Mouse (Mus musculus) lung, postnatal 25 days (tissue): ENCODE measurements around the gene Fkbp9.

Experiments used
- DNase-seq: peaks from one replicate; pipeline ENCODE4 v3.0.0; 2022; ENCODE audit warnings: low spot score

Fkbp9 gene

DNA sequence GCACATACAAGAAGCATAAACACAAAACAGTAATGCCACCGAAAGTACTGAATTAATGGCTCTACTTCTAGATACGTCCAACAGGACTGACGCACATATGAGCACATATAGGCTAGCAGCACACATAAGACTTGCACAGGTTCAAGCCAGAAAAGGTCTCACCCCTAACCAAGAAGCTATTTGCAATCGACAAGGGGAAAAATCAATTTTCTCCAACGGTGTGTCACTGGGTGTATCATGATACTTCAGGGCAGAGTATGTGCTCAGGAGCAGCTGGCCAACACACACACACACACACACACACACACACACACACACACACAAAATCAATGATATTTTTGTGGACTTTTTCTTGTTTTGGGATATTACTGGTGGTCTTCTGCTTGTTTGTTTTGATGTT is 73.6 kb downstream of the Fkbp9 start:
- no peak for DNase-seq

DNA sequence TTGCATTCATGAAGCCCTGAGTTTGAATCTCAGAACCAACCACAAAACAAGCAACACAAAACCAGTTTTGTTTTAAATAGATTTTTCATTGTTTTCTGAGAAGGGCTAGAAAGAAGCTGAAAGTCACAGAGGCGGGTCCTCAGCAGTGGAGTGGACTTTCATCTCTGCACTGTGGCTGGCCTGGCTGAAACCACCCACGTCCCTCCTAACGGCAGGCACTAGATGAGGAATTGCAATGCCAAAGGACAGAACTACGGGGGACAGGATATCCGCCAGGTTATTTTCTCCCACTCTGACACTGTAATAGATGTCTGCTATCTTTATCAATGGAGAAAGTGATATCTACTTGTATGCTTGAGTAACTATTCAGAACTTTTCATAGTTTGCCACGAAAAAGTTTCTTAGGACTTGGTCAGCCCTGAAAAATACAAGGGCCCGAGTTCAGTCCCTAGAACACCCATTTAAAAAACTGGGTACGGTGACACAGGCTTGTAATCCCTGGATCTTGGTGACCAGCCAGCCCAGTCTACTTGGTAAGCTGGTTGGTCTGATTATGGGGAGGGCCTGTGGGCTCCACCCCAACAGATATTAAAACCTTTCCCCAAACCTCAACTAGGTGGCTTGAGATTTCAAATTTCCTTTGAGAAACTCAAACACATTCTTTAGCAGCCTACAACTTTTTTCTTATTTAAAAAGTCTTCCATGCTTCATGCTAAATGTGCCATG is 74.4 kb downstream of the Fkbp9 start:
- no peak for DNase-seq

DNA sequence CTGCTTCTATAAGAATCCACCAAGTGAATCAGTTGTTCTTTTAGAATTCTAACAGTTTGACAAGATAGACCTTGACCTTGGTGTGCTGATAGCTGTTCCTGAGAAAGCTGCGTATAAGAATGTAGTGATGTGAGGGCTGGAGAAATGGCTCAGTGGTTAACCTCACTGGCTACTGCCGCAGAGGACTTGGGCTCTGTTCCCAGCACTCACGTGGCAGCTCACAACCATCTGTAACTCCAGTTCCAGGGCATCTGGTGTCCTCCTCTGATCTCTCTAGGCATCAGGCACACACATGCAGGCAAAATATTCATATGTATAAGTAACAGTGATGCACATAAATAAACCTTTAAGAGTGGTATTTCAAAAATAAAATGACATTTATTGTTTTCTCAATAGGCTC is 76.1 kb downstream of the Fkbp9 start:
- no peak for DNase-seq

DNA sequence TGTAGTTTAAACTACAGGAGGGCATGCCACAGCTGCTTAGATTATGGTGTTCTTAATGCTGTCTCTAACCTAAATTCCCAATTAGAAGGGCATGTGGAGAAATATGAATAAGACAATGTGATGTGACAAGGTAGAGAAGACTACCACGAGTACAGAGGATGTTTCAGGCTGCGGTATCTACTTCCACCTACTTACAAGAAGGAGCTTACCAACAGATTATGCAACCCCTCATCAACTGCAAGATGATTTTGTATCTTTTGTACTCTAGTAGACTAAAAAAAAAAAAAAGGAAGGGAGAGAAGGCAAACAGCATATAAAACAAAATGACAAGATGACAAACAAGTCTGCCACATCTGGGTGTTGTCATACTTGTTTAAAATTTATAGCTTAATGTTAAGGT is 76.5 kb downstream of the Fkbp9 start:
- DNase-seq, result no peak

DNA sequence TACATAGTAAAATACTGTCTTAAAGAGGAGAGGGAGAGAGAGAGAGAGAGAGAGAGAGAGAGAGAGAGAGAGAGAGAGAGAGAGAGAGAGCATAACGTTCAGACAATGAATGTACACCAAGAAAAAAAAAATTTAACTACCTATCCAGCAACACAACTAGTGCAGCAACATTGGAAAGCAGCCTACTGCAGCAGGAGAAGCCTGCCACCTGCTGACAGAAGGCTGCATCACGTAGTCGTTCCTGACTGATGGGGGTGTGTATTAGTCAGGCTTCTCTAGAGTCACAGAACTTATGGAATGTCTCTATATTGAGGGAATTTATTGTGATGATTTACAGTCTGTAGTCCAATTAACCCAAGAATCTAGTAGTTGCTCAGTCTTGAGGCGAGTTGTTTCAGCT is 77.1 kb downstream of the Fkbp9 start:
- DNase-seq, result peak; percentile 67

DNA sequence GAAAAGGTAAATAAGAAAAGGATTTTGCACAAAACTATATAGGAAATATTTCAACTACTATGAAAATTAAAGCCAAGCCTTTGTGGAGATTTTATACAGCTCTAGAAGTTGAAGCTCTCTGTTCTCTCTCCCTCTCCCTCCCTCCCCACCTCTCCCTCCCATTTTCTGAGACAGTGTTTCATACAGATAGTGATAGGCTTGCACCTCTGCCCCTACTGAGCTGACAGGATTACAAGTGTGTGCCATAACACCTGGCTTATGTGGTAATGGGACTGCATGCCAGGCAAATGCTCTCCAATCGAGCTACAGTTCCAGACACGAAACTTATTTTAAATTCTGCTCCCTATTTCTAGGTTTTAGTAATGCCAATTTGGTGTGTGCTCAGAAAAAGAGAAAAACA is 79.1 kb downstream of the Fkbp9 start:
- DNase-seq, result no peak

DNA sequence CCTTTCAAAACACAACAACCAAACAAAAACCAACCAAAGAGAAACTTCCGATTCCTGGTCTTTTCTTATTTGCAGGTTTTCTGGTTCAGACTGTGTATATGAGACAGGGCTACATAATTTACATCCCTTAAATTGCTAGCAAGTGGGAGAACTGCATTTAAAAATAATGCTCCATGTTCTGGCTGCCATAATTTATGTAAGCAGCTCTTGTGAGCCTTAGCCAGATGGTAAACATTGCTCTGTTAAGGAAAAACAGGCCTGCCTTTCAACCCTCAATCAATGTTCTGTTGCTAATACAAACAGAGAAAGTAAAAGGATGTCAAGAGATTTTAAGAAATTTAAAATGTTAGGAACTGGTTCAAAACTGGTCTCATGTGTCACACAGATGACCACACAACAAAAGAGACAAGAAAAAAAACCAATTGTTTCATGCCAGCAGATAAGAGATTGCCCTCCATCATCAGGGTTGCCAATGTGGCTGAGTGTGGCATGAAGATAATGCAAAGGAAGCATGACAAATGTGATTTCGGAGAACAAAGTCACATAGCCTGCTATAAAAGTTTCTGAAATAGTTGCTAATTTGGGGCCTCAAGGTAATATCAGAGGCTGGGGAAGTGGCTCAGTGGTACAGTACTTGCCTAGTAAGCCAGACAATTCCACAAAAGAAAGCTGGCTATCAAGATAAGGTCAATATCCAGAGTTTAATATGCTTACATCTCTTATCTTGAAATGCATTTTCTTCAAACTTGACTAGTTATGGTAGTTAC is 81.4 kb downstream of the Fkbp9 start:
- no peak for DNase-seq

DNA sequence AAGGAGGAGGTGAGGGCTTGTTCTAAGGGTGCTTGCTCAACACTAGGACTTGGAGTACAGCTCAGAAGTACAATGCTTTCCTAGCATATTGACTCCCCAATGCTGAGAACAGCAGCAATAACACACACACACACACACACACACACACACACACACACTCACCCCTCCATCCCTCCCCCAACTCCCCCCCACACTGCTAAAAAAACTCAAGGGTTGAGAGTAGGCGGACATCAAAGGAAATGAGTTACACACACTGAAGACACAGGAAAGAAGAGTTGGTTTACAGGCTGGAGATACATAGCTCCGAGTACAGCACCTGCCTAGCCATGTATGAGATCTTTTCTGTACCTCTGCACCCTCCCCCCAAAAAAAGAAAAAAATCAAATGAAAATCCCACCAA is 84.4 kb downstream of the Fkbp9 start:
- DNase-seq, result no peak

DNA sequence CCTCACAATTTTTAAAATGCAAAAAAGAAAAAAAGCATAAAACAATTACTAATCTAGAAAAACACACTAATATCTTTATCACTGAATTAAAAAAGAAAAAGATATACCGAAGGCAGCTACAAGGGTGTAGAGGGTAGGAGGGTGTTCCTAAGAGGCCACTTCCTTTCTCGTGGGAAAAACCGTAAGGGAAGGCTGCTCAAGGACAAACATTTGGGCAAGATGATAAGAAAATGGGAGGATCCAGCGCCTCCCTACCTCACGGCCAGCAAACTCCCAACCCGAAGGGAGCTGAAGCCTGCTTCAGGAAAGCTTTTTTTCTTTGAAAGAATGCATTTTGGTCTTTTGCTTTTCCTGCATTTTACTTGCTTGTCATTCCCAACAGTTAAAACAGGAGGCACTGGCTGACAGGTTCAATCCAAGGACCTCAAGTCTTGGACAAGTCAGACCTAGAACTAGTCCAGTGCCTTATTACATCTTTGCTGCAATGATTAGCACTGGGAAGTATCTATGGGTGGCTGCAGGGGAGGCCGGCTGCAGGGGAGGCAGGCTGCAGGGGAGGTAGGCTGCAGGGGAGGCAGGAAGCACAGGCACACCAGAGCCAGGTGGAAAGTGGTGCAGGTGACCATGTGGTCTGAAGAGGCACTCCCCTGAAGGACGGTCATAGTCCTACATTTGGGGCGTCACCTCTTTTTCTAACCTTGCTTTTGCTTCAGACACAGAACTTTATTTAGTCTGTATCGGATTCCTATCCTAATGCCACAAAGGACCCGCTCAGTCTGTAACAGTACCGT is 85.9 kb downstream of the Fkbp9 start:
- no peak for DNase-seq

DNA sequence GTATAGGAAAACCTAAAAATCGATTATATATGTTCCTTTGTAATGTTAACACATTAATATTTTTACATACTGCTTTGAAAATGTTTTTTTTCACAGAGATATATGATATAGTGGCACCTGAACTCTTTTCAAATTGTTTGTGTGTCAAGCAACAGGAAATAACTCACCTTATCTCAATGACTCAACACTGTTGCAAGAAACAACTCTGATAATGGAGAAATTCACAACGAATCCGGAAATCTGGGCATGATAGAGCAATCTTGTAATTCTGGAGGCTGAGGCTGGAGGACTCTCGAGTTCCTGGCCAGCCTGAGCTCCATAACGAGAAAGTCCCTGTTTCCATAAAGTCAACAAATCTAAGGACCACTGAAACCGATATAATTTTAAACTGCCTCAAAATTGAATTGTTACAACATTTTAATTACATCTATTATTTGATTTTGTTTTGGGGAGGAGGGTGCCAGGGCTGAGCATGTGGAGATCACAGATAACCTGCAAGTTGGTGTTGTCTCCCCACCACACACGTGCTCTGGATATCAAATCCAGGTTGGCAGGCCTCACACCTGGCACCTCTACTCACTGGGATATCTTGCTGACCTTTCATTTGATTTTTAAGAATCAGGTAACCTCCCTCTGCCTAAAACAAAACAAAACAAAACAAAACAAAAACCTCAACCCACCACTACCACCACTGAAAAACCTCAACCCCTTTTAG is 87.6 kb downstream of the Fkbp9 start:
- no peak for DNase-seq

DNA sequence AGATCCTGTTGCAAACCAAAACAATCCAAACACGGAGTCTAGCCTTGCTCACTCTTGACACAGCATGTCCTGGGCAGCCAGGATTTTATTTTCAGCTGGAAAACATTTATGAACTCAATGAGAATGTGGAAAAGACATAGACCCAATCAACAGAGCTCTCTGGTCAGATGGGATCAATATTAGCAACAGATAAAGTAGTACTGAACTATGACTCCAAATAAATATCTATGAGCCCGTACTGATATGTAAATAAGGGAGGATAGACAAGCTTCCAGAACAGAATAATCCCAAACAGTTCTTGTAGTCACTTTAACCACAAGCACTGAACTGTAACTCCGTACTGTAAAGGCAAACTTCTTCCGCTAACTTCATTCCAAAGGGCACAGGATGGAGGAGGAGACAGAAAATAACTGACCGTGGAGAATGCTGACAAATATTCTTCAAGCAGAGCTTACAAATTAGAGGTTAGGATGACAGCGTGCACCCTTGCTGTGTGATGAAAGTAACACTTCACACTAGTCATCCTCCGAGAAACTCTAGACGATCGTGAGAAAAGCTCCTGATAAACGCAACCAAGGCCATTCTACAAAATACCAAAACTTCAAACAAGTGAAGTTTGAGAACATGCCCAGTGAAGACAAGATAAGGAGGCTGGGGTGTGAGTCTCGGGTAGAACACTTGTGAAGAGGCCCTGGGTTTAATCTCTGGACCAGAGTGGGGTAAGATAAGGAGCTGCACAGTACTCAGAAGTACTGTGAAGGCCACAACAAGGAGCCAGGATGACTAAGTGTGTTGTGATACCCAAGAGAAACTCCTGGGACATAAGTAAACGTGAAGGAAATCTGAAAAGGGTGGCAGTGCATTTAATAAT is 88.6 kb downstream of the Fkbp9 start:
- no peak for DNase-seq

DNA sequence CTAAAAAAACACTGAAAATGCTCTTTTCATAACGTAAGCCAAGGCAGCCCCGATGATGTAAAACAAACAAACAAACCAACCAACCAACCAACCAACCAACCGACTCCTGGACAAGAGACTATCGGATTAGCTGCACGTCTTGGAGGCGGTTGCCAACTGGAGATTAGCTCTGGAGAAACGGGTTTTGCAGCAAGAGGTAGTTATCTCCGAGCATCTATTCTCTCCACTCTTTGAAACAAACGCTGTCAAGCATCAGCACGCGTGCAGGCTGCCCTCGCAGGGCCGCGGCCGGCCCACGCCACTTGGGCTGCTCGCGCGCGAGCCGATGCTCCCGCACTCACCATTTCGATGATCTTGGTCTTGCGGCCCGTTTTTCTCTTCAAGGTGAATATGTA is 91.5 kb downstream of the Fkbp9 start:
- peak; percentile 20 for DNase-seq

DNA sequence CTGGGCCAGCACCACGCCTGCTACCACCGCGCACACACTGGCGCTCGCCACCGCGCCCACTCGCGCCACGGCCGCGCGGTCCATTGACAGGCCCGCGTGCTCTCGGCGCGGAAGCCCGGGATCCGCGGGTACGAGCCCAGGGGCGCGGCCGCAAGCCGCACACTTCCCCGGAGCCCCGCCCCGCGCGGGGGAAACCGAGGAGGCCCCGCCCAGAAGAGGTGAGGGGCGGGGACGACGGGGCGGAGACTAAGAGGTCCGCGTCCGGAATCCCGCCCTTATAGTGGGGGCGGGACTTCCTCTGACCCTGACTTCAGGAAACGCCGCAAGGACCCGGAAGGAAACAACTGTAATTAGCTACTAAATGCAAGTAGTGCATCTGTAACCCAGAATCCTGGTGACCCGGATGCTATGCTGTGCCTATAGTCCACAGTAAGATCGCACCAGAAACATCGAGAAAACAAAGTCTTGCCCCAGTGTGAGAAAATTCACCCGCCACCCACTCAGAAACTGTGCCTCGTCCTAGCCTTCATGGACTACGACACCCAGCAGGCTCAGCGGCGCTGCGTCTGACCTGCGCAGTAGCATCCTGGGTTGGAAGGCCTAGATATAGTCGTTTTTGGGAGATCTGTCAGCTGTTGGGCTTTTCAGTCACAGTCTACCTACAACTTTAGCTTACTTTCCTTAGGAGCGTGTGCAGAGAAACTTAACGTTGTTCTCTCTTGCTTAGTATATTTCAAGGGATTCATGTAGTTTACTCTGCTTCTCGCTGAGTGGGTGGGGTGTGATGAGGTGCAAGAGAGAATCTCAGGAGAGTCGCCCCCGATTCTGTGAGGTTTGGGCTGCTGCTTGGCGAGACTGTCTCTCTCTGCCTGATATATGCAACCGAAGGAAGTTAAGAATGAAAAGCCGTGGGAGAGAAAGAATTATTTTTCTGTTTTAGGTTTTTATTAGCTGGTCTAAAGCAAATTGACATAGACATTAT is 92.2 kb downstream of the Fkbp9 start, which contains the start of the genes Nt5c3 and Vmn1r4:
TSS of gene Nt5c3 (minus strand) at position 207 of the 982 bp plus-strand sequence.
TSS of gene Vmn1r4 (plus strand) at position 290 of the 982 bp plus-strand sequence.
- peak; percentile 93 for DNase-seq
